Mouse (Mus musculus) E14TG2a.4 (cell line): ENCODE data around the gene Fes.

Experiments used
- H3K27me3 ChIP-seq: 2 replicates; pipeline ENCODE4 v1.6.1; 2014; ENCODE audit warnings: low read length, control low read depth; ENCODE audit not compliant: insufficient read depth
- H3K36me3 ChIP-seq: 2 replicates; pipeline ENCODE4 v1.6.1; 2014; ENCODE audit warnings: low read length, control low read depth; ENCODE audit not compliant: insufficient read depth
- H3K4me1 ChIP-seq: replicated peaks from 2 replicates; pipeline ENCODE4 v1.6.1; 2014; ENCODE audit warnings: low read depth, low read length, control low read depth
- H3K4me3 ChIP-seq: replicated peaks from 2 replicates; pipeline ENCODE4 v1.5.1; 2014; ENCODE audit warnings: mild to moderate bottlenecking, low read length
- H3K9me3 ChIP-seq: 2 replicates; pipeline ENCODE4 v1.6.1; 2014; ENCODE audit warnings: low read length, control low read depth
- CTCF ChIP-seq: conservative IDR thresholded peaks from 2 replicates; pipeline ENCODE4 v1.5.1; 2014; ENCODE audit warnings: low read length
- NANOG ChIP-seq: IDR thresholded peaks from 2 replicates; pipeline ENCODE4 v1.6.1; 2014; ENCODE audit warnings: borderline replicate concordance, low read length, mixed read lengths
- POU5F1 ChIP-seq: IDR thresholded peaks from 2 replicates; pipeline ENCODE4 v1.6.1; 2014; ENCODE audit warnings: low read length, borderline replicate concordance

Fes gene

GRCm38 (mm10) chr7:80357156-80357555, 30.6 kb downstream of the Fes start:
- peaks cover 45% of the 10 kb centered on the region for H3K4me1 ChIP-seq
- no peaks in the 10 kb centered on the region for H3K27me3 ChIP-seq
- no peak for TF ChIP-seq CTCF
- no peak for TF ChIP-seq POU5F1
- TF ChIP-seq NANOG: no peak
- H3K36me3 ChIP-seq: peaks cover 22% of the 10 kb centered on the region
- no peak overlapping the region for H3K4me3 ChIP-seq
- no peaks in the 10 kb centered on the region for H3K9me3 ChIP-seq

DNA sequence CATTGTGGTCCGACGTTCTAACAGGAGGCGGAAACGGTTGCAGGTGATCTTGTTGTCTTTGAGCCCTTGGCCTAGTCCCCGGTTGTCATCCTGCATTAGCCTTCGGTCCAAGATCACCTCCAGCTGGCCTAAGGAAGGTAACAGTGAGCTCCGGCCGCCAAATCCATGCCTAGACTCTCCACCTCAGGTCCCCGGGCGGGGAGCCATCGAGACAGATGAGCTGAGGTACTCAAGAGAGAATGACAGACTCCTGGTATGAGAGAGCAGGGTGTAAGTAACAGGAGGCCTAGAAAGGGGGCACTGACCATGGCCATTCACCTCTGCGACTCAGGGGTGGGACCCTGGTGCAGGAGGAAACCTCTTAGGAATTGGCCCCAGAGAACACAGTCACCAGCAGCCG, 31.4 kb downstream of the Fes start:
- H3K36me3 ChIP-seq: peaks cover 22% of the 10 kb centered on the region
- H3K4me1 ChIP-seq: peaks cover 44% of the 10 kb centered on the region
- no peaks in the 10 kb centered on the region for H3K9me3 ChIP-seq
- H3K27me3 ChIP-seq: no peaks in the 10 kb centered on the region
- TF ChIP-seq POU5F1: no peak
- TF ChIP-seq NANOG: no peak
- TF ChIP-seq CTCF: no peak
- no peak overlapping the region for H3K4me3 ChIP-seq

DNA sequence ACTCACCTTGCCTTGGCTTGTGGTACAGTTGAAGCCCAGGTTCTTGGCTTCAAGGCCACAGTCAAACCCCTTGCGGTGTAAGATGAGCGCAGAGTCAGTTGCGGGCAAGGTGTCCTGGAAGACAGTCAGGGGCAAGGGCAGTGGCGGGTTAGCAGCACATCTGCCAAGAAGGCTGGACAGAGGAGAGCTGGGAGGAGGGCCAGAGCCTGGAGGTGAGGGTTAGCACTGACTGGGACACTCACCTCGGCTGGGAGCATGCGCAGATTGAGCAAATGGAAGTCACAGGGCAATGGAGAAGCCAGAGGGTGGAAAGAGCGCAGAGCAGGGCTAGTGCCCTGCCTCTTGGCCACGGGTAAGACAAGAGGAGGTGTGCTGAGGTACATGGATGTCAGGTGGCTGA, 34.8 kb downstream of the Fes start:
- Histone ChIP-seq H3K9me3 (no peaks in the 10 kb centered on the region), H3K4me1 (peaks cover 45% of the 10 kb centered on the region), H3K36me3 (peaks cover 12% of the 10 kb centered on the region), H3K27me3 (no peaks in the 10 kb centered on the region), H3K4me3 (no peak overlapping the region)
- TF ChIP-seq NANOG (no peak), CTCF (no peak), POU5F1 (no peak)

DNA sequence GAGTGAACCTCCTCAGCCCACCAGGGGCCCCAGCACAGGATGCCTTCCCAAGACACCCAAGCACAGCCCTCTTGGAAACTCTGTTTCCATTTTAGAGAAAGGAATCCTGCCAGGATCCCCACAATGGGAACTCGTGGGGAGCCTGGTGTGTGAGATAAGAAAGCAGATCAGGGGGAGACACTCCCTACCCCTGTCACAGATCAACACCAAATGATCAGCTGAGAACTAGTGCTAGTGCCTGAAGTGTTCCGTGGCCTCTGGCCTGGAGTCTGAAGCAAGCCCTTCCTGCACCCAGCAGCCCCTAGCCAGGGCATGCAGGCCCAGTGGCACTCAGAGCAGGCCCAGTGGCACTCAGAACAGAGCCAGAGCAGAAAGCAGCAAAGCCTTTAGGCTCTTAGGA, 36.9 kb downstream of the Fes start:
- peaks cover 59% of the 10 kb centered on the region for H3K4me1 ChIP-seq
- H3K4me3 ChIP-seq: peak overlapping the region; percentile 24; the same call in 1 of the 2 replicates
- peaks cover 16% of the 10 kb centered on the region for H3K36me3 ChIP-seq
- 0 out of 2 replicates have a peak, but pooled peaks cover under 1% of the 10 kb centered on the region for H3K27me3 ChIP-seq
- TF ChIP-seq NANOG (no peak), CTCF (no peak)
- no peaks in the 10 kb centered on the region for H3K9me3 ChIP-seq

GRCm38 (mm10) chr7:80347670-80348586, 39.8 kb downstream of the Fes start:
- Histone ChIP-seq H3K4me3 (no peak overlapping the region), H3K36me3 (peaks cover 19% of the 10 kb centered on the region), H3K27me3 (0 out of 2 replicates have a peak, but pooled peaks cover 5% of the 10 kb centered on the region), H3K4me1 (peaks cover 60% of the 10 kb centered on the region), H3K9me3 (no peaks in the 10 kb centered on the region)
- TF ChIP-seq POU5F1: no peak
- TF ChIP-seq NANOG: no peak
- no peak for TF ChIP-seq CTCF

DNA sequence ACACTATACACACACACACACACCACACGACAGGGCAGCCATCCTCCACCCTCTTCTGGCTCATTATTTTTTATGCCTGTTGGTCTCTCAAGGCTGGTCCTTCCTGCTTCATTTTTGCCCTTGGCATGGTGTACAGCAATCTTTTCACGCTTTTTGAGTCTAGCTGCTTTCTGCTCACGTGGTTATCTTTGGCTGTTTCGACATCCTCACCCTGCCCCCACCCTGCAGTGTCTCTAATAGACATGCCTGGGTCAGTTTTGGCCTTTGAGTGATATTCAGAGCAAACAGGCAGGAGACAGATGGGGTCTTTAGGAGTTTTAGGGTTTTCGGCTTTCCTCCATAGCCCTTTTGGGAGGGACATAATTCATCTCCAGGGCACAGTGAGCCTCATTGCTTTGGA, 40.9 kb downstream of the Fes start:
- Histone ChIP-seq H3K4me1 (peaks cover 62% of the 10 kb centered on the region), H3K9me3 (no peaks in the 10 kb centered on the region), H3K4me3 (no peak overlapping the region), H3K36me3 (peaks cover 12% of the 10 kb centered on the region), H3K27me3 (peaks cover 11% of the 10 kb centered on the region)
- no peak for TF ChIP-seq POU5F1
- no peak for TF ChIP-seq NANOG
- no peak for TF ChIP-seq CTCF

GRCm38 (mm10) chr7:80346173-80346572, 41.6 kb downstream of the Fes start:
- H3K4me1 ChIP-seq: peaks cover 60% of the 10 kb centered on the region
- no peak for TF ChIP-seq NANOG
- TF ChIP-seq POU5F1: no peak
- no peak for TF ChIP-seq CTCF
- H3K9me3 ChIP-seq: no peaks in the 10 kb centered on the region
- peaks cover 18% of the 10 kb centered on the region for H3K27me3 ChIP-seq
- peaks cover 12% of the 10 kb centered on the region for H3K36me3 ChIP-seq
- H3K4me3 ChIP-seq: no peak overlapping the region

- Histone ChIP-seq H3K4me3 (peak overlapping the region; percentile 81), H3K27me3 (peaks cover 29% of the 10 kb centered on the region), H3K4me1 (peaks cover 67% of the 10 kb centered on the region), H3K9me3 (no peaks in the 10 kb centered on the region), H3K36me3 (peaks cover 12% of the 10 kb centered on the region)
- no peak for TF ChIP-seq CTCF
Measured at GRCm38 (mm10) chr7:80343270-80344018, 44.3 kb downstream of the Fes start.
